Mouse (Mus musculus): ENCODE results near the gene Acp5. TPM values are rescaled to one million over a fixed set of nuclear protein-coding genes. Genes with fewer than 3 reads are reported as not detected.

Gene Acp5
- total and polyA plus RNA-seq, 3 experiments = 0.34 TPM; not detected in 2

DNA sequence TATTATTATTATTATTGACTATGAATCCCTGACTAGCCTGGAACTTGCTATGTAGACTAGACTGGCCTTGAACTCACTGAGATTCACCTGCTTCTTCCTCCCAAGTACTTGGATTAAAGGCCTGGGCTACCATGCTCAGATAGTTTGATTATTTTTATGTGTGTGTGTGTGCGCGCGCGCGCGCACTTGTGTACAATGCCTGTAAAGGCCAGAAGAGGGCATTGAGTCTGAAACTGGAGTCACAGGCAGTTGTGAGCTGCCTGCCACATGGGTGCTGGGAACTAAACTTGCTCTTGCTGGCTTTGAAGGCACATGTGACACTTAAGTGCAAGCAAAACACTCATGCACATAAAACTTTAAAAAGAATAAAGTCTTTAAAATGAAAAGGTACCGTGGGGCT lies 46.2 kb downstream of the Acp5 start:
- Histone ChIP-seq H3K4me2 (ENCODE audit: insufficient read depth, low read depth, poor library complexity, severe bottlenecking) (no peak overlapping the region), H3K4me3 (replicated peaks in 1 of 3; ENCODE audit: low read depth in 2 of 3, low read length in 2 of 3, poor library complexity in 1 of 3) (no peak overlapping the region), H3K36me3 (replicated peaks in 1 of 2; ENCODE audit: control insufficient read depth in 1 of 2, insufficient read depth in 1 of 2, low read length in 1 of 2) (no peaks in the 10 kb centered on the region), H3K9ac (ENCODE audit: insufficient read depth, low read depth) (no peak overlapping the region), H3K27ac (ENCODE audit: insufficient read depth, low read depth) (no peak overlapping the region), H3K79me2 (replicated peaks; ENCODE audit: control insufficient read depth, extremely low read depth, insufficient read depth, poor library complexity, severe bottlenecking) (peaks cover 3% of the 10 kb centered on the region; the same call in 1 of the 2 replicates), H3K27me3 (replicated peaks) (peaks cover 5% of the 10 kb centered on the region), H3K9me3 (replicated peaks; ENCODE audit: low read length) (no peaks in the 10 kb centered on the region), H3K4me1 (ENCODE audit: control insufficient read depth in 1 of 2, insufficient read depth in 2 of 2) (peaks cover 0 to 8% of the 10 kb centered on the region in 2 experiments; a peak in 2 of 4 replicates)
- TF ChIP-seq RAD21 (IDR thresholded peaks at IDR 0.05; ENCODE audit: low read depth, low read length) (no peak), TCF12 (IDR thresholded peaks at IDR 0.05; ENCODE audit: low read depth, low read length) (no peak), TBP (conservative IDR thresholded peaks at IDR 0.05; ENCODE audit: low read depth, low read length) (no peak), BHLHE40 (IDR thresholded peaks at IDR 0.05; ENCODE audit: low read depth, low read length) (no peak), MAX (IDR thresholded peaks at IDR 0.05; ENCODE audit: low read length) (no peak)
- in situ Hi-C loops (cut with MboI; ENCODE audit: low pct_ligation_motif_present, low pct_unique_long_range_greater_than_20kb, low sequenced_read_pairs) = no loop called here
- dilution Hi-C loops (cut with MboI; ENCODE audit: extremely low pct_ligation_motif_present, extremely low pct_unique_long_range_greater_than_20kb, low sequenced_read_pairs) = no loop called here
- DNase-seq (ENCODE audit: extremely low read depth) = no peak

DNA sequence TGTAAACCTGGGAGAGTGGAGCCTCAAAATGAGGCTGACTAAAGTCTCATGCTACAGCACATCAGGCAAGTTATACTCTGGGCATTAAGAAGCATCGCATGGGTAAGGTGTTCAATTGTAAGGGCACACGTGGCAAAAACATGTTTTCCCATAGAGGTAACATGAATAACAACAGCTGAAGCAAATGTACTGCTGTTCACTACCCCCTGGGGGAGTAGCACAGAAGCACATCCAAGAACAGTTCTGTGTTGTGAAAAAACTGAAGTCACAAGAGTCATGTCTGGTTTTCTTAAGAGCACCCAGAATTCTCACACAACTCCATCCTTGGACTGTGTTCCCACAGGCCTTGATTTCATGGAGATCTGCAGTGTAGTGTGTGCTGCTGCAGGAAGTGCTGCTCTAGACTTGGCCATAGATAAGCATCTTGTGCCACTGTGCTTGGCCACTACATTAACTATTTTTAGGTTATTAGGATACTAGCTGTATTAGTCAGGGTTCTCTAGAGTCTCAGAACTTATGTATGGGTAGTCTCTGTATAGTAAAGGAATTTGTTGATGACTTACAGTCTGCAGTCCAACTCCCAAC lies 48.4 kb downstream of the Acp5 start:
- TF ChIP-seq KAT2A (IDR thresholded peaks at IDR 0.05; ENCODE audit: insufficient replicate concordance, low read length) = no peak
- no peak for TF ChIP-seq USF2 (conservative IDR thresholded peaks at IDR 0.05; ENCODE audit: low read depth, low read length)
- no peak for TF ChIP-seq SMC3 (IDR thresholded peaks at IDR 0.05; ENCODE audit: low read depth, low read length)
- no peak for TF ChIP-seq IRF4 (IDR thresholded peaks at IDR 0.05; ENCODE audit: low read depth, low read length)
- TF ChIP-seq CHD2 (IDR thresholded peaks at IDR 0.05; ENCODE audit: low read length) = no peak
- TF ChIP-seq CTCF (conservative IDR thresholded peaks at IDR 0.05 in 1 of 2, IDR thresholded peaks at IDR 0.05 in 1 of 2; ENCODE audit: low read depth in 2 of 2, low read length in 2 of 2) = no peak
- no peak for TF ChIP-seq NRF1 (IDR thresholded peaks at IDR 0.05; ENCODE audit: low read depth, low read length)
- no peak for TF ChIP-seq ZMIZ1 (IDR thresholded peaks at IDR 0.05; ENCODE audit: low read depth, low read length)
- TF ChIP-seq SIN3A (IDR thresholded peaks at IDR 0.05; ENCODE audit: low read length) = no peak
- TF ChIP-seq ELF1 (IDR thresholded peaks at IDR 0.05; ENCODE audit: low read depth, low read length) = no peak
- no peak overlapping the region for H3K4me3 ChIP-seq (replicated peaks in 1 of 3; ENCODE audit: low read depth in 2 of 3, low read length in 2 of 3, poor library complexity in 1 of 3)
- in situ Hi-C loops (cut with MboI; ENCODE audit: low pct_ligation_motif_present, low pct_unique_long_range_greater_than_20kb, low sequenced_read_pairs) (no loop called here), dilution Hi-C loops (cut with MboI; ENCODE audit: extremely low pct_ligation_motif_present, extremely low pct_unique_long_range_greater_than_20kb, low sequenced_read_pairs) (no loop called here)
- no peak for DNase-seq (ENCODE audit: extremely low read depth)
- H3K27me3 ChIP-seq (replicated peaks) = no peaks in the 10 kb centered on the region
- no peaks in the 10 kb centered on the region for H3K9me3 ChIP-seq (replicated peaks; ENCODE audit: low read length)
- H3K4me1 ChIP-seq (ENCODE audit: control insufficient read depth in 1 of 2, insufficient read depth in 2 of 2) = peaks cover 0 to 18% of the 10 kb centered on the region in 2 experiments; a peak in 2 of 4 replicates
- H3K4me2 ChIP-seq (ENCODE audit: insufficient read depth, low read depth, poor library complexity, severe bottlenecking) = no peak overlapping the region
- no peak overlapping the region for H3K9ac ChIP-seq (ENCODE audit: insufficient read depth, low read depth)
- H3K27ac ChIP-seq (ENCODE audit: insufficient read depth, low read depth) = no peak overlapping the region
- H3K36me3 ChIP-seq (replicated peaks in 1 of 2; ENCODE audit: control insufficient read depth in 1 of 2, insufficient read depth in 1 of 2, low read length in 1 of 2) = peaks cover 0 to 18% of the 10 kb centered on the region in 2 experiments
- H3K79me2 ChIP-seq (replicated peaks; ENCODE audit: control insufficient read depth, extremely low read depth, insufficient read depth, poor library complexity, severe bottlenecking) = peaks cover 3% of the 10 kb centered on the region; the same call in 1 of the 2 replicates

Measured in CH12.LX (cell line).